Mouse (Mus musculus): ENCODE measurements around the gene Uchl5.
A peak's percentile ranks its signal among the peaks of the same experiment; 100 is the strongest.

The Uchl5 gene

DNA sequence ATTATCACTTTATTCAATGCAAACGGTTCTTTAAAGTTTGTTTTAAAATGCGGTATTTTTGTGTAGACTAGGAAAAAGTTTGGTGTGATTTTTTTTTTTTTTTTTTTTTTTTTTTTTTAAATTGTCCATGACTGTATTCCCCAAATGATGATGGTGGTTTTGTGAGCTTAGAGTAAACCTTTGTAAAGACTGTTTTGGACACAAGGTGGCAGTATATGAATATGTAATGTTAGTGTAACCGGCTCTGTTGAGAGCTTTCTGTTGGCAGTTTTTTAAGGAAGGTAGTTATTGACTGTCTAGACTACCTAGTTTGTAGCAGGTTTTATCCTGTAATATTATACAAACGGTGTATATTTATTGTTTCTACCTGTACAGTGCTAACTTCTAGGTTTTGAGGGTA lies 26.5 kb downstream of the Uchl5 start:
- no peak for DNase-seq (ENCODE audit: low spot score in 2 of 2)

- no peak for DNase-seq (ENCODE audit: low spot score in 2 of 2)
These were observed 32.0 kb downstream of the Uchl5 start for GRCm38 (mm10) chr1:143809062-143809461.

DNA sequence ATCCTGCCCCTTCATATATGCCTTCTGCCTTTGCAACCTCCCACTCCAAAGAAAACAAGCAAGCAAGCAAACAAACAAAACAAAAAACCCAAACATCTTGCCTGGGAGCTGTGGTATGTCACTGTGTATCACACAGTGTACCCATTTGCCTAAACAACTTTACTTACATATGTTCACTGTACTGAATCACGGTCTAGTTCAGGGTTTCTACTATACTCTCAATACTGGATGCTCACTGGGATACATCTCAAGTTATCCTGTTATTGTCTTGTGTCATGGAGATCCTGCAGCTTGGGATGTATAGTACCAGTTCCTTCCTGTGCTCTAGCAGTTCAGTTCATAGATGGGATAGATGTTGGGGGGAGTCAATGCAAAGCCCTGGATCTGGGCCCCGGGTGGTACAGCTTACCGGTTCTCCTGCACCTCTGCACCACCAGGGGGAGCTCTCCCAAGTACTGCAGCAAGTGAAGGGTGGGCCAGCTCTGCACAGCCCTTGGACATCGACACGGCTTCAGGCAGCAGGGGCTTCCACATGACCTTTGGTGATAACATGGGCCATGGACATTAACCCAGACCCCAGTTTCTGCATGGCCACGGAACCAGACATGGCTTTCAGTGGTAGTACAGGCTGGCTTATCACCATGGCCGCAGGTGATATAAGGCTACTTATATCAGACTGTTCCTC lies 36.7 kb downstream of the Uchl5 start:
- peak; percentile 56 to 79 for DNase-seq (ENCODE audit: low spot score in 2 of 2)

- no peak for DNase-seq (ENCODE audit: low spot score in 2 of 2)
These were observed 43.2 kb downstream of the Uchl5 start for GRCm38 (mm10) chr1:143820096-143820877.

- DNase-seq (ENCODE audit: low spot score in 2 of 2) = no peak
These were observed 45.6 kb downstream of the Uchl5 start for GRCm38 (mm10) chr1:143822677-143823076.

GRCm38 (mm10) chr1:143830713-143831112 lies 53.6 kb downstream of the Uchl5 start:
- no peak for DNase-seq (ENCODE audit: low spot score in 2 of 2)

DNA sequence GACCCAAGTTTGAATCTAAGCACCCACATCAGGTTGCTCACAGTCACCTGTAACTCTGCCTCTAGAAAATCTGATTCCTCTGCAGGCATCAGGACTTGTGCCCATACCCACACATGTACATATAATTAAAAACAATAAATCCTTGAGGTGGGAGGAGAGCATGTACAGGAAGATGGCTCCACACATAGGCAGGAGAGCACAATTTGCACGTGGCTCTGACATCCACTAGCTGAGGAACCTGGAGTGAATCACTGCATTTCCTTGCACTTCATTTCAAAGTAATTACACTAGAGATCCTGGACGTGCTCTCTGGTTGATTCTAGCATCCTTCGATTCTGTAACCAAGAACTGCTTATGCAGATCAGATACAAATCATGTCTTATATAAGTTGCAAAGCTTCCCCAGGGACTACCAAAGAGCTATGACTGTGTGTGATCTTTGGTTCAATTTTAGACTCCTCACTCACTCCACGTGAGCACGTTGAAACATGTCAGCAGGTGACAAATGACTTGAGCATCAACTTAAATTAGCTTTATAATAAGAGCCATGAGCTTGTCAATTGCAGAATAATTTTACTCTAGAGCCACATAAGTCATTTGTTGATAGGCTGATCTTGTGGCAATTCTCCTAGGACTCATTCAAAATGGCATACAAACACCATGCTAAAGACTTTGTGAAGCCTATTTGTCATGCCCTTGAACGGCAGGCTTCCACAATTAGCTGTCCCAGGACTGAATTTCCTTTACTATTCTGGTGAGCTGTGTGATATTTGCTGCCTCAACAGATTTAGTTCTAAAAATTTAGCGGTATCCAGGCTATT lies 59.5 kb downstream of the Uchl5 start:
- DNase-seq (ENCODE audit: low spot score in 2 of 2) = no peak

DNA sequence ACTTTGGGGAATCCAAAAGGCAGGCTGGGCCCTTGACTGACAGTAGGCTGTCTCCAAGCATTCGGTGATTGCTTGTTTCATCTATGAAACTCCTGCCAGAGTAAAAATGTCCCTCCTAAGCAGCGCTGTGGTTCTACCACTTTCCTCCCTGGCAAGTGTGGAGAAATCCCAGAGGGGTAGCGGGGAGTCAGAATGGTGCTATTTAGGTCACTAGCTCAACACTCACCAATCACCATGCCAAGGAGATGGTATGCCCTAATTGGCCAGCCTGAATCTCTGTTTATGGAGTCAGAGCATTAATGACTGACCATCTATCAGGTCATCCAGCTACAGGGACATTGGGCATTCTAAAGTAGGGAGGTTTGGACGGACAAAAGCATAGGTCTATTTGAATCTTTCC lies 60.6 kb downstream of the Uchl5 start:
- no peak for DNase-seq (ENCODE audit: low spot score in 2 of 2)

GRCm38 (mm10) chr1:143838896-143839410 lies 61.9 kb downstream of the Uchl5 start:
- no peak for DNase-seq (ENCODE audit: low spot score in 2 of 2)

- DNase-seq (ENCODE audit: low spot score in 2 of 2) = no peak
These were observed 75.3 kb downstream of the Uchl5 start for GRCm38 (mm10) chr1:143852329-143852728.

DNA sequence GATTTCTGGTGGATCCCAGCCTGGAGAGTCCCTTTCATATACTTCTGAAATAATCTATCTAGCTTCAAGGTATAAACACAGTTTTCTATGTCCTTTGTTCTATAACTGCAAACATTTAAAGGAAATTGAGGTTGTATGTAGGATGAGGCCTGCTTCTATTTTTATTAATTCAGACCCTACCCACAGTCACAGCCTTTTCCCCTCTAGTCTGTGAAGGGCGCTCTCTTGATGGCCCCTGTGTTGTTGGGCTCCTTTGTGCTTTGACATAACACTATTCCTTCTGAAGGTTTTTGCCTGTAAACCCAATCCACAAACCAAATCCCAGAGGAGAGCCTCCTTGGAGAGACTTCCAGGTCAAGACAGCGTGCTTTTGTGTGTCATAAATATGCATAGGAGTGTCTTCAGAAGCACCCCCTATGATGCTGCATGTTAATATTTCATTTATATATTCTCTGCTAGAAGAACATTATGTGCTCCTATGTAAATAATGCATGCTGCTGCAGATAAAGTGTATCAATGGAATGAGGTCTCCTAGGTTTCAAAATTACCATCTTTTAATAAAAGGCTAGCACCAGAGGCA lies 75.8 kb downstream of the Uchl5 start:
- DNase-seq (ENCODE audit: low spot score in 2 of 2) = no peak

GRCm38 (mm10) chr1:143853691-143854115 lies 76.6 kb downstream of the Uchl5 start:
- no peak for DNase-seq (ENCODE audit: low spot score in 2 of 2)

DNA sequence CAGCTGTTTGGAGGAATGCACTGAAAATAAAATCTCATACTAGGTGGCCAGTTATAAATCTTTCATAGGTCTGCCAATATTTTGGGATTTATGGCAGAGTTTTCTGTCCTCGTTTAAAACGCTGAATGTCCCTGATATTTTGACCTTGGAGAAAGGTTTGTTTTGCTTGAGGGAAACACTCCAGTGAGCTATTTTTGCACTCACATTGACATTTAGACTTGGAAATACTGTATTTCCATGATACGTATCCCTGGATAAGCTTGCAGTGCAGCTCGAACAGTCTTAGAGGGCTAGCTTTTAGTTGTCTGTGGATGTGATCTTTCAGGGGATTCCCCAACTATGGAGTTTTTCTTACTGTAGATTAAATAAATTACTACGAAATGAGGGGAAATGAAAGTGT lies 78.6 kb downstream of the Uchl5 start:
- no peak for DNase-seq (ENCODE audit: low spot score in 2 of 2)
